Mouse (Mus musculus) frontal cortex, adult 2 months (tissue): ENCODE results near the gene Epb41l1. TPM values are rescaled to one million over a fixed set of nuclear protein-coding genes. Genes with fewer than 3 reads are reported as not detected.

ENCODE experiments used
- DNase-seq, 2 experiments: peaks; one replicate each; pipeline ENCODE4 v3.0.0; 2022; ENCODE audit warnings: low spot score in 1 of 2; ENCODE audit errors: extremely low spot score in 1 of 2
- polyA plus RNA-seq: library from polyadenylated mRNA; depleted of rRNA; stranded (reverse); fragments of >200 nt; gene quantifications from 2 replicates; pipeline ENCODE4 v1.2.3, GENCODE M21; 2012

Epb41l1 gene
- polyA plus RNA-seq, 1 experiment = 225 TPM

- DNase-seq = no peak
These were observed 36.0 kb downstream of the Epb41l1 start for GRCm38 (mm10) chr2:156456386-156457342.

DNA sequence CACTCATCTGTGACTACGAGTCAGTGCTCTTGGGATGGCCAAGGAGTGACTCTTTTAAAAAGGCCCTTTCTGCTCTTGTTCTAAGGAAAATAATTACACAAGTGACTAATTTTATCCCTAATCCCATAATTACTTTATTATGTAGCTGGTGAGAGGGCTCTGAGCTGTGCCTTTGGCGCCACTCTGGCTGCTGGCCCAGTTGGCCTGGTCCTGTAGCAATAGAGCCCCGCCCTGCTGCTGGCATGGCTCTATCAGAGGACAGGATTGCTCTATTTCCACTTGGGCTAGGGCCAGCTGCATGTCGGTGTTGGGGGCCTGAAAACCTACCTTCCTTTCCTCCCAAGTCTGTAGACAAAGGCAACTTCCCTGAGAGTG is 36.6 kb downstream of the Epb41l1 start:
- no peak for DNase-seq

DNA sequence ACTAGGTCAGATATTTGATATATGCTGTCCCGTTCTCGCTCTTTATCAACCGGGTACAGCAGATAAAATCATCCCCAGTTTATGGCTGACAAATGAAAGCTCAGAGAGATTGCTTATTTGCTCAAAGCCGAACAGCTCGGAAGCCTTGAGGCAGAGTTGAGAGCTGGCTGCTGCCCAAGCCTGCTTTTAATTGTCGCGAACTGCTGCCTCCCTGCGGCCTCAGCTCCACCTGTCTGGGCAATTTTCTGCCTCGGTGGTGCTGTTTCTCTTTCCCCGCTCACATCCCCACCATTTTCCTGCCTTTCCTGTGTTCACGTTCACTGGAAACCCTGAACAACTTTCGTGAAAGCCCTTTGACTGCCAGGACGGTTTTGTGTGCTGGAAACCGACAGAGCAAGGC is 39.8 kb downstream of the Epb41l1 start:
- peak in 1 of 2 experiments; percentile 81 for DNase-seq

- no peak for DNase-seq
These were observed 41.7 kb downstream of the Epb41l1 start for GRCm38 (mm10) chr2:156462154-156463029.

GRCm38 (mm10) chr2:156464416-156464815 is 43.7 kb downstream of the Epb41l1 start:
- DNase-seq = no peak

- DNase-seq = no peak
These were observed 46.8 kb downstream of the Epb41l1 start for GRCm38 (mm10) chr2:156467538-156467937.

DNA sequence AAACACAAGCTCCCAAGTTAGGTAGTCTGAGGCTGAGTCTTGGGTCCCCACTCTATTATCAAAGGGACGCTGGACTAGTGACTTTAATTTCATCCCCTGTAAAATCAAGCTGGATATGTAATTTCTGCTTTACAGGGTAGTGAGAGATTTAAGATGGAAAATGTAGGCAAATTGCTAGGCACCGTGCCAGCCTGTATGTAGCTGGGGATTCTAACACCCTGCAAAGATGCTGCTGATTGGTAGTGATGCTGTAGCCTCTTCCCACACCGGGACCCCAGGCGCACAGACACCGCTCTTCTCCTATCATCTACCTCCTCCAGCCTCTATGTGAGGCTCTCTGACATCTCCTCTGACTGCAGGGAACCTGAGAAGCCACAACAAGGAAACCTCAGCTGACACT is 48.2 kb downstream of the Epb41l1 start:
- no peak for DNase-seq

DNA sequence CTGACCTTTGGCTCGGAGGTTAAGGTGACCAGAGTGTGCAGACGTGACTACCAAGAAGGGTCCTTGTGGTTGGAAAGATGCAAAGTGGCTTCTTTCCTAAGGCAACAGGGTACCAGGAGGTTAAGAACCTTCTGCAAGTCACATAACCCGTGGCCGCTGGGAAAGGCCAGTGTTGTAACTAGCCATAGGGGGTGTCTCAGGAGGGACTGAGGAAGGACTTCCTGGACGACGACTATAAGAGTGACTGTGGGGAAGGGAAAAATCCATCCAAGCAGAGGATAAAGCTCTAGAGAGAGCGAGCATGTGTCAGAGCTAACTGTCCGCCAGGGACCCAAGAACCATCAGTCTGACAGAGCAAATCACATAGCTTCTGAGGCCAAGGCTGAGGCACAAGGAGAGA is 48.8 kb downstream of the Epb41l1 start:
- DNase-seq = no peak

DNA sequence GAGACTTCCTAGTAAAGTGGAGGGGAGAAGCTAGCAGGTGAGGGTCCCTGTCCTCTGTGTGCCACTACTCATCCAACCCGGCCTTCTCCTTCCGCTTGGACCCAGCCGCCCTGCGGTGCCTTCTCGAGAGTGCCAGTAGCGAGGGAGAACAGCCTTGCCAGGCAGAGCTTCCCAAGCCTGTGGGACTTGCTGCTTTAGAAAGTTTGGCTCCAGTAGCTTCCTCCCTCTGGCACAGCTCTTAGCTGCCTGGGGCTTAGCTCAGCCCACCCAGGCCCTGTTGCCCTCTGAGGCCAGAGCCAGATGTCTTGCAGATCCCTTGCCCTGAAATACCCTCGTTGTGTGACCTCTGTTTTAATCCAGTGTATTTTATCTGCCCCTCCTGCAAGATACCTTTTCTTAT is 50.2 kb downstream of the Epb41l1 start:
- no peak for DNase-seq

GRCm38 (mm10) chr2:156472336-156472735 is 51.6 kb downstream of the Epb41l1 start:
- no peak for DNase-seq

DNA sequence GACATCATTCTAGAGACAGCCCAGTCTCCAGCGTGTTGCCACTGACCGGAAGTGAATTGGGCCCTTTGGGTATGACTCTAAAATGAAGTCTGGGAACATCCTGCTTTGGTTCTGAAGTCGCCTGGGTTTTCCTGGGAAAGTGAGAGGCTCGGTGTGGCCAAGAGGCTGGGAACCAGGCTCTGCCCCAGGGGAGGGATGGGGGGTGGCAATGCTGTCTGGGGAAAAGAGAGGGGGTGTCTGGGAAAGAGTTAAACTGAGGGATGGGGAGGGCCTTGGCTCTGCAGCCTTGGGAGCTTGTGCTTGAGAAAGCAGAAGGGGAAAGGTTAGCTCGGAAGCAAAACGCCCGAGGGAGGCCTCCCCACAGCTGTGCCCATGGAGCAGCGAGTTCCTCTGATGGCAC is 53.0 kb downstream of the Epb41l1 start:
- no peak for DNase-seq

- no peak for DNase-seq
These were observed 53.4 kb downstream of the Epb41l1 start for GRCm38 (mm10) chr2:156474111-156474510.

DNA sequence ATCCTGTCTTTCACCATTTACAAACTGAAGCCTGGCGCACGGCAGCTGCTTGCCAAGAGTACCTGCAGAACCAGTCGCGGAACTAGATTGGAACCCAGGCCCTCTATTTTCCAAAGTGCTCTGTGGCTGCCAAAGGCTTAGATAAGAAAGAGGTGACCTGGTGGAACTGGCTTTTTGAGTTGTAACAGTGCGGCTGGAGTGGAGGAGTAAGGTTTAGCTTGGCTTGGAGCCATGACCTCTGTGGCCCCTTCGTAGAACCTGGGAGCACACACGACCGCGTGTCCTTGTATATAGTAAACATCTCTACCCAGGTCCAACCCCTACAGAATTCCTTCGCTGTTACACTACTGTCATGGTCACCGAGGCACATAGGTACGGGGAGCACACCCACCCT is 54.2 kb downstream of the Epb41l1 start:
- no peak for DNase-seq

DNA sequence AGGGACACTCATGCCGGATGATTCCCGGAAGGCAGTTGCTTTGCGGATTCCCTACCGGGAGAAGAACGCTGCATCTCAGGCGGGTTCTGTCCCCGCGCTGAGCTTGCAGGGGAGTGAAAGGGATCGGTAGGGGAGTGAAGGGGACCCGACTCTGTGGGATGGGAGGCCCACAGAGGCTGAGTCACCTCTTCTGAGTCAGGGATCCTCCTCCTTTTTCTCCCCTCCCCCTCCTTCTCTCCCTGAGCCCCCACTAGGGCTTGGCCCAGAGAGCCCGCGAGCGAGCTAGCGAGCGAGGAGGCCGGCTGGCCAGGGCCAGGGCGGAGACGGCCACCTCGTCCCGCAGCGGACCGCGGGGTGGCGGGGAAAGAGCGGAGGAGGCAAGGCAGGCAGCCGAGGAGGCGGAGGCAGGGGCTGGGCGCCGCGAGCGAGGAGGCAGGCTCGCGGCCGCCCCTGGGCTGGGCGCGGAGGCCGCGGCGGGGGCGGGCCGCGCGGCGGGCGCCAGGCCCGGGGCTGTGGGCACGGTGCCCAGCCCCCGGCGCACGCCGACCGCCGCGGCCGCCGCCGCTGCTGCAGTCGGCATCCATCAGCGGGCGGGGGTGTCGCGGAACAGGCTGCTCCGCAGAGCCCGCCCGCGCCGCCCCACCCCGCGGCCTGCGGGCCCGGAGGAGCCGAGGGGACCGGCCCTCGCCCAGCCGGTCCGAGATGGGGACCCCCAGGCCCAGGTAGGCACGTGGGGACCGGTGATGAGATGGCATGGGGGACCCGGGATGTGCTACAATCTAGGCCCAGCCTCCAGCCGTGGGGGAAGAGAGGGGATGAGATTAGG is 54.8 kb downstream of the Epb41l1 start:
- DNase-seq = peak in 1 of 2 experiments; percentile 83

GRCm38 (mm10) chr2:156476111-156476747 is 55.5 kb downstream of the Epb41l1 start:
- no peak for DNase-seq

DNA sequence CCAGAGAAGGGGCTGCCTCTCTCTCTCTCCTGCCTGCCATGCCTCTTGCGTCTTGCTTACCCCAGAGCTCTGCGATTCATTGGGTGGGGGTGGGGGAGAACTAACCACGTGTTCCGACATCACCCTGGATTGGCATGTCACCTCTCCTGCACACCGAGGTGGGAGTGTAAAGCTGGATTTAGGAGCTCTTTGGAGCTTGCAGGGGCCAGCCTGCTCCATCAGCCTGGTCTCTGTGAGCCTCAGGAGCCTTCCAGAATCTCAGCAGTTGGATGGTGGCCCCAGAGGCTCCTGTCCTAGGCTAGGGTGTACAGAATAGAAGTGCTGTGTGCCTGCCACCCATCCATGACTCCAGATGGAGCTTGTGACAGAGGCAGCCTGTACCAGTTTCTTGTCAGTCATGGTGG is 56.0 kb downstream of the Epb41l1 start:
- DNase-seq = peak in 1 of 2 experiments; percentile 63

- peak in 1 of 2 experiments; percentile 65 for DNase-seq
These were observed 57.5 kb downstream of the Epb41l1 start for GRCm38 (mm10) chr2:156478046-156478690.

GRCm38 (mm10) chr2:156479833-156480232 is 59.1 kb downstream of the Epb41l1 start:
- DNase-seq = no peak

- no peak for DNase-seq
These were observed 59.6 kb downstream of the Epb41l1 start for GRCm38 (mm10) chr2:156480267-156480666.
